Mouse (Mus musculus): Measurements from ENCODE around the gene Acss1. TPM values are rescaled to one million over a fixed set of nuclear protein-coding genes. Genes with fewer than 3 reads are reported as not detected.

Acss1 gene
- polyA plus RNA-seq, 1 experiment from 2014 or later = 46.6 TPM

DNA sequence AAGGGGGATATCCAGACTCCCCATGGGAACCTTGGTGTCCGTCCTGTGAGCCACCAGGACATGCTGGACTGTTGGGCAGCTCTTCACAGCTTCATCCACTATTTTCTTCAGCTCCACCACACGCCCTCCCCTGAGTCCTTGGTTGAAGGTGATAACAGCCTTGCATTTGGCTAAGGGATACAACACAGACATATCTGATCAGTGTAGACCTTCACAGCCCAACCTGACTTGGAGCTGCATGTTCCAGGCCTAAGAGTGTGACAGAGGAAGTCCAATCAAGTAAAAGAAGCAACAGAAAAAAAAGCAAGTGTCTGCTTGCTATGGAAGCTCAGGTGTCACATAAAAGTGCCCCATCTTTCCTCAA lies 29.9 kb downstream of the Acss1 start:
- Histone ChIP-seq H3K4me2 (ENCODE audit: low read depth, low read length, severe bottlenecking) (no peak overlapping the region), H3K36me3 (ENCODE audit: control insufficient read depth, insufficient read depth, low read length) (no peaks in the 10 kb centered on the region; the same call in 1 of the 2 replicates), H3K27me3 (ENCODE audit: control insufficient read depth, insufficient read depth, low read length) (no peaks in the 10 kb centered on the region), H3K9me3 (ENCODE audit: control insufficient read depth, low read length) (no peaks in the 10 kb centered on the region; the same call in 1 of the 2 replicates), H3K4me1 (replicated peaks; ENCODE audit: control insufficient read depth, insufficient read depth, low read length) (peaks cover 19% of the 10 kb centered on the region), H3K27ac (ENCODE audit: low read depth, low read length) (peak overlapping the region; percentile 68; the same call in 1 of the 2 replicates), H3K9ac (ENCODE audit: low read length) (no peak overlapping the region; the same call in 1 of the 2 replicates), H3K4me3 (ENCODE audit: low read depth, low read length) (no peak overlapping the region)
- no peak; the same call in 1 of the 2 replicates for ATAC-seq (replicated peaks; ENCODE audit: low FRiP score)
- no peak for DNase-seq (ENCODE audit: low spot score)
- 32% methylated on average over 2 of the region's 2 CpGs for WGBS

DNA sequence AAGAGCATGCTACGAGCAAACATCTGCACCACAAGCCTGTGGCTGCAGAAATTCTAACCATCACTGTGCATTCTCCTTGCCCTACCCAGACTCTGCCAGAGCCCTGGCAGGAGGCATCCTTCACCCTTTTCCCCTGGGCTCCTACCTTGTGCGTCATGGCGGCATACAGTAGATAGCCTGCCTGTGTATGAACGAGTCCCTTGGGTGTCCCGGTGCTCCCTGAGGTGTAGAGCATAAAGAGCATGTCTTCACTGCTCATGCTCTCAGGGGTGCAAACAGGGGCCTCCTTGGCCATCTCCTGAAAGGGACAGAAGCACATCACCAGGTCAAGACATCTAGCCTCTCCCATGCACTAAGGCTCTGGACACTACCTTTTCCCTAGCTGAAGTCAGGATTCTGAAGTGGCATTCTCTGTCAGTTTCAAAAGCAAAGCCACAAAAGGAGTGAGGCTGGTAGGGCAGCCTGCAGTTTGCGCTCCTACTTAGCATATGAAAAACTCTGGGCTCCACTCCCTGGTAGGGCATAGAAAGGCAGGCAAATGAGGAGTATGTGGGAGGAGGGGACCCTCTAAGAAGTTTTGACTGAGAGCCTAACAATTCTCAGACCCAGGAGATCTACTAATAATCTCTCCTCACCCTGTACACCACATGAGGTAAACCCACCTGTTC lies 30.5 kb downstream of the Acss1 start:
- no peaks in the 10 kb centered on the region; the same call in 1 of the 2 replicates for H3K36me3 ChIP-seq (ENCODE audit: control insufficient read depth, insufficient read depth, low read length)
- H3K4me3 ChIP-seq (ENCODE audit: low read depth, low read length) = no peak overlapping the region
- H3K4me2 ChIP-seq (ENCODE audit: low read depth, low read length, severe bottlenecking) = 0 out of 2 replicates have a peak overlapping the region, but pooled peaks have one; percentile 12

DNA sequence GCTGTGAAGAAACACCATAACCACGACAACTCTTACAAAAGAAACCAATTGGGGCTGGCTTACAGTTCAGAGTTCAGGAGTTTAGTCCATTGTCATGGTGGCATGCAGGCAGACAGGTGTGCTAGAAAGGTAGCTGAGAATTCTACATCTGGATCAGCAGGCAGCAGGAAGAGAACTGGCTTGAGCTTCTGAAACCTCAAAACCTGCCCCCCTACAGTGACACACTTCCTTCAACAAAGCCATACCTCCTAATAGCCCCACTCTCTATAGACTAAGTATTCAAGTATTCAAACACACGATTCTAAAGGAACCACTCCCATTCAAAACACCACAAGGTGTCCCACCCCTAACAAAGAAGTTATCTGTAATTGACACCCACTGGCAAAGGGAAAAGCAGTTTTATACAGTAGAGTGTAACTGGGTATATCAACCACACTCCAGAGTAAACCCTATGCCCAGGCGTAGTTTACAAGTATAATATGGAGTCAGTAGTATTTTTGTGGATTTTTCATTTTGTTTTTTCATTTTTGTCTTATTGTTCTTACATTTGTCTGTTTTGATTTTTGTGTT lies 32.3 kb downstream of the Acss1 start:
- H3K4me2 ChIP-seq (ENCODE audit: low read depth, low read length, severe bottlenecking) = no peak overlapping the region
- H3K27me3 ChIP-seq (ENCODE audit: control insufficient read depth, insufficient read depth, low read length) = no peaks in the 10 kb centered on the region
- 72% methylated on average over 3 of the region's 3 CpGs for WGBS
- no peaks in the 10 kb centered on the region; the same call in 1 of the 2 replicates for H3K9me3 ChIP-seq (ENCODE audit: control insufficient read depth, low read length)
- no peaks in the 10 kb centered on the region; the same call in 1 of the 2 replicates for H3K36me3 ChIP-seq (ENCODE audit: control insufficient read depth, insufficient read depth, low read length)
- no peak overlapping the region for H3K27ac ChIP-seq (ENCODE audit: low read depth, low read length)
- no peak overlapping the region for H3K9ac ChIP-seq (ENCODE audit: low read length)
- H3K4me3 ChIP-seq (ENCODE audit: low read depth, low read length) = no peak overlapping the region
- ATAC-seq (replicated peaks; ENCODE audit: low FRiP score) (no peak), DNase-seq (ENCODE audit: low spot score) (no peak)
- H3K4me1 ChIP-seq (replicated peaks; ENCODE audit: control insufficient read depth, insufficient read depth, low read length) = peaks cover 13% of the 10 kb centered on the region

More for the DNA sequence above, 30.5 kb downstream of the Acss1 start:
- no peaks in the 10 kb centered on the region; the same call in 1 of the 2 replicates for H3K9me3 ChIP-seq (ENCODE audit: control insufficient read depth, low read length)
- peak overlapping the region; percentile 68 for H3K27ac ChIP-seq (ENCODE audit: low read depth, low read length)
- H3K27me3 ChIP-seq (ENCODE audit: control insufficient read depth, insufficient read depth, low read length) = no peaks in the 10 kb centered on the region
- DNase-seq (ENCODE audit: low spot score) = no peak
- WGBS = 38% methylated on average over 6 of the region's 6 CpGs
- H3K4me1 ChIP-seq (replicated peaks; ENCODE audit: control insufficient read depth, insufficient read depth, low read length) = peaks cover 15% of the 10 kb centered on the region
- peak overlapping the region; percentile 37 for H3K9ac ChIP-seq (ENCODE audit: low read length)
- ATAC-seq (replicated peaks; ENCODE audit: low FRiP score) = peak; percentile 89

DNA sequence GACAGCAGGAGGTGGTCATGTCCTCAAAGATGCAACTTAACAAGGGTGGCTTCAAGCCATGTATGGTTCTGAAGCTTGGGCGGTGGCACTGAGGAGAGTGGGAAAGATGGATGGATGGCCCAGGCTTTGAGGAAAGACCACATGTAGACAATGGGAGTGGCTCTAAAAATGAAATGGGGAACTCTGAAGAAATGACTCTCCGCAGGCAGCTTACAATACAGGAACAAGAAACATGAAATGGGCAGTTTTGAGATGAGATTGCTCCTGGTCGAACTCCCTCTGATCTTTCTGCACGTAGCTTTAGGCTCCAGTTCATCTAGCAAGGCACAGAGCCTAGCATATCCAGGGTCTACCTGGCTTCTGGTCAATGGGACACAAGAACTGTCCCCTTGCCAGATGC lies 39.0 kb downstream of the Acss1 start:
- no peak overlapping the region for H3K4me2 ChIP-seq (ENCODE audit: low read depth, low read length, severe bottlenecking)

DNA sequence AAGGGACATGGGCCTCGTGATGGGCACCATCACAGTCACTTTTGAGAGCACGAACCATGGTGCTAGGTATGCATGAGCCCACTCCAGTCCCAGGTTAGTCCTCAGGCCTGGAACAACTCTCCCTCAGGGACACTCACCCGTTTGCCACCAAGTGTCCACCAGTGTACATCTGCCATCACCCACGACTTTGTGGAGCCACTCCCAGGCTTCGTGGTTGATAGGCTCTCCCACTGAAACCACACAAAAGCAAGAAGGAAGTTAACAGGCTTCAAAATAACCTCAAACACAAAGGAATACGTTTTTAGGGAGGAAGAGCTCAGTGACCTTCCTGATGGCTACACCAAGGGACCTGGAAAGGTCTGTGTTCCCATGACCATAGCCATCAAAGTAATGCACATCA lies 41.2 kb downstream of the Acss1 start:
- H3K9me3 ChIP-seq (ENCODE audit: control insufficient read depth, low read length) = no peaks in the 10 kb centered on the region
- H3K4me1 ChIP-seq (replicated peaks; ENCODE audit: control insufficient read depth, insufficient read depth, low read length) = no peaks in the 10 kb centered on the region
- H3K27ac ChIP-seq (ENCODE audit: low read depth, low read length) = no peak overlapping the region
- H3K4me2 ChIP-seq (ENCODE audit: low read depth, low read length, severe bottlenecking) = no peak overlapping the region
- no peaks in the 10 kb centered on the region for H3K27me3 ChIP-seq (ENCODE audit: control insufficient read depth, insufficient read depth, low read length)
- ATAC-seq (replicated peaks; ENCODE audit: low FRiP score) = no peak
- H3K4me3 ChIP-seq (ENCODE audit: low read depth, low read length) = no peak overlapping the region
- no peak overlapping the region for H3K9ac ChIP-seq (ENCODE audit: low read length)
- H3K36me3 ChIP-seq (ENCODE audit: control insufficient read depth, insufficient read depth, low read length) = no peaks in the 10 kb centered on the region
- WGBS = 78% methylated on average over 6 of the region's 6 CpGs
- DNase-seq (ENCODE audit: low spot score) = no peak

More for the DNA sequence above, 39.0 kb downstream of the Acss1 start:
- ATAC-seq (replicated peaks; ENCODE audit: low FRiP score) = no peak
- no peak overlapping the region for H3K4me3 ChIP-seq (ENCODE audit: low read depth, low read length)
- WGBS = 86% methylated on average over 4 of the region's 4 CpGs
- no peaks in the 10 kb centered on the region for H3K4me1 ChIP-seq (replicated peaks; ENCODE audit: control insufficient read depth, insufficient read depth, low read length)
- H3K9me3 ChIP-seq (ENCODE audit: control insufficient read depth, low read length) = no peaks in the 10 kb centered on the region; the same call in 1 of the 2 replicates
- DNase-seq (ENCODE audit: low spot score) = no peak
- H3K9ac ChIP-seq (ENCODE audit: low read length) = no peak overlapping the region
- H3K27me3 ChIP-seq (ENCODE audit: control insufficient read depth, insufficient read depth, low read length) = no peaks in the 10 kb centered on the region
- H3K27ac ChIP-seq (ENCODE audit: low read depth, low read length) = no peak overlapping the region
- H3K36me3 ChIP-seq (ENCODE audit: control insufficient read depth, insufficient read depth, low read length) = no peaks in the 10 kb centered on the region; the same call in 1 of the 2 replicates

DNA sequence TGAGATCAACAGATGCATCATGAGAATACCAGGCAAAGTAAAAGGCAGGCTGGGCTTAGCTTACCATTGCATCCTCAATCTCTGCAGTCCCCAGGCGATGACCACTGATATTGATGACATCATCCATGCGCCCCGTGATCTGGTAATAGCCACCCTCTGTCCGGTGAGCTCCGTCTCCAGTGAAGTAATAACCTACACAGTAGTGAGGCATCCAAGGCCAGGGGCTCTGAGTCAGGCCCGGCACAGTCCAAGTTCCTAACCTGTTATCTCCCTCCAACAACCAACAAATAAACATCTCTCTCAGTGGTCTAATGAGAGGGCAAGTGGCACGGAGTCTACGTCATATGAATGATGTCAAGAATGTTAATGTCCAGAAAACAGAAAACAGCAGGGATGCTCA lies 43.4 kb downstream of the Acss1 start:
- WGBS = 91% methylated on average over 8 of the region's 8 CpGs
- no peak overlapping the region for H3K4me2 ChIP-seq (ENCODE audit: low read depth, low read length, severe bottlenecking)
- no peaks in the 10 kb centered on the region for H3K27me3 ChIP-seq (ENCODE audit: control insufficient read depth, insufficient read depth, low read length)
- no peaks in the 10 kb centered on the region for H3K9me3 ChIP-seq (ENCODE audit: control insufficient read depth, low read length)
- no peaks in the 10 kb centered on the region for H3K4me1 ChIP-seq (replicated peaks; ENCODE audit: control insufficient read depth, insufficient read depth, low read length)
- H3K27ac ChIP-seq (ENCODE audit: low read depth, low read length) = no peak overlapping the region
- H3K9ac ChIP-seq (ENCODE audit: low read length) = no peak overlapping the region
- no peak overlapping the region for H3K4me3 ChIP-seq (ENCODE audit: low read depth, low read length)
- DNase-seq (ENCODE audit: low spot score) = no peak
- H3K36me3 ChIP-seq (ENCODE audit: control insufficient read depth, insufficient read depth, low read length) = no peaks in the 10 kb centered on the region
- no peak for ATAC-seq (replicated peaks; ENCODE audit: low FRiP score)

DNA sequence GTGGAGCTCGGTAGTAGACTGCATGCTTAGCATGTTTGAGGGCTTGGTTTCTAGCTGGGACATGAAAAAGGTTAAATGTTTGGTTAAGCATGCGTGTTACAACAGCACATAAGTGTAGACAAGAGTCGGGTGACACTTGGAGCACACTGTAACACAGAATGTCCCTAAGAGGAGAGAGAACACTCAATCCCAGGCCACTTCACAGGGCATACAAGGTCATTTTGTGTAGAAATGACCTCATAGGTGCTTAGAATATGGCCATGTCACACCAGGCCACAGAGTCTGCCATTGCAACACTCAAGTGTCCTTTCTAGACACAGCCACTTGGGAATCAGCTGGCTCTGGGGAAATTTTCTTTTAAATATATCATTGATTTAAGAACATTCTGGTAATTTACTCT lies 44.3 kb downstream of the Acss1 start:
- 89% methylated on average over 3 of the region's 3 CpGs for WGBS
- Histone ChIP-seq H3K4me3 (ENCODE audit: low read depth, low read length) (no peak overlapping the region), H3K9me3 (ENCODE audit: control insufficient read depth, low read length) (no peaks in the 10 kb centered on the region), H3K36me3 (ENCODE audit: control insufficient read depth, insufficient read depth, low read length) (no peaks in the 10 kb centered on the region), H3K9ac (ENCODE audit: low read length) (no peak overlapping the region), H3K4me1 (replicated peaks; ENCODE audit: control insufficient read depth, insufficient read depth, low read length) (no peaks in the 10 kb centered on the region), H3K27ac (ENCODE audit: low read depth, low read length) (no peak overlapping the region), H3K4me2 (ENCODE audit: low read depth, low read length, severe bottlenecking) (no peak overlapping the region), H3K27me3 (ENCODE audit: control insufficient read depth, insufficient read depth, low read length) (no peaks in the 10 kb centered on the region)
- no peak for ATAC-seq (replicated peaks; ENCODE audit: low FRiP score)
- no peak for DNase-seq (ENCODE audit: low spot score)

DNA sequence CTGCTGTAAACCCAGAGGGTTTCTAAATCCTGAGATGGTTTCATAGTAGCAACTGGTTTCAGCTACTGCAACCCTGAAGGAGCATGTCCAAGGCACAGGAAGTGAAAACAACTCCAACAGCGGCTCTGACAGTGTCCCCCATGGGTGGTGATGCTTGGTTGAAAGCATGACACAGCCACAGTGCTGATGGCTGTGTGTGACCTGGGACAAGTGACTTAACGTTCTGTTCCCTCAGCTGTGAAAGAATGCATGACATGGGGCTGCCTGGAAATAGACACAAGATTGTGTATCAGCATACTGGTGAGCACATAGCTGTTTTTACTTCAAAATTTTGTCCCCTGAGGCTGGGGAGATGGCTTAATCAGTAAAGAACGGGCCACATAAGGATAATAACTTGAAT lies 46.6 kb downstream of the Acss1 start:
- Histone ChIP-seq H3K9ac (ENCODE audit: low read length) (no peak overlapping the region), H3K27ac (ENCODE audit: low read depth, low read length) (no peak overlapping the region), H3K36me3 (ENCODE audit: control insufficient read depth, insufficient read depth, low read length) (no peaks in the 10 kb centered on the region), H3K4me2 (ENCODE audit: low read depth, low read length, severe bottlenecking) (no peak overlapping the region), H3K4me3 (ENCODE audit: low read depth, low read length) (no peak overlapping the region), H3K27me3 (ENCODE audit: control insufficient read depth, insufficient read depth, low read length) (no peaks in the 10 kb centered on the region), H3K9me3 (ENCODE audit: control insufficient read depth, low read length) (no peaks in the 10 kb centered on the region), H3K4me1 (replicated peaks; ENCODE audit: control insufficient read depth, insufficient read depth, low read length) (no peaks in the 10 kb centered on the region)
- 76% methylated on average over 3 of the region's 3 CpGs for WGBS
- ATAC-seq (replicated peaks; ENCODE audit: low FRiP score) (no peak), DNase-seq (ENCODE audit: low spot score) (no peak)

DNA sequence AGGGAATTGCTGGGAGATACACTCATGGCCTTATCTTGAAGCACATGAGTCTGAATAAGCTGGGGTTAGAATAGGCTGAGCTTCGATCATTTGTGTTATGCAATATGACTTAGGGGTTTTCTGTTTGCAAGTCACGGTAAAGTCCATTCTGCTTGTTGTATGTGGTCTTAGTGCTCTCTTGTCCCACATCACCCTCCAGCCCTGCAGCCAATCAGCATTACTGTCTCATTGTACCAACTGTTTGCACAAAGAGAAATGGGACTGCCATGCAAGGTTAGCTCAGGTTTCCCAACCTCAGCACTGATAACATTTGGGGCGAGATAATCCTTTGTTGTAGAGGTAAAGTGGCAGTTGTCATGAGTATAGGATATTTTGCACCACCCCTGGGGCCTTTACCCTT lies 58.2 kb downstream of the Acss1 start:
- Histone ChIP-seq H3K4me2 (ENCODE audit: low read depth, low read length, severe bottlenecking) (no peak overlapping the region), H3K9ac (ENCODE audit: low read length) (no peak overlapping the region), H3K4me1 (replicated peaks; ENCODE audit: control insufficient read depth, insufficient read depth, low read length) (no peaks in the 10 kb centered on the region), H3K9me3 (ENCODE audit: control insufficient read depth, low read length) (no peaks in the 10 kb centered on the region), H3K27me3 (ENCODE audit: control insufficient read depth, insufficient read depth, low read length) (no peaks in the 10 kb centered on the region), H3K4me3 (ENCODE audit: low read depth, low read length) (no peak overlapping the region), H3K36me3 (ENCODE audit: control insufficient read depth, insufficient read depth, low read length) (no peaks in the 10 kb centered on the region), H3K27ac (ENCODE audit: low read depth, low read length) (no peak overlapping the region)
- 81% methylated on average over 3 of the region's 3 CpGs for WGBS
- DNase-seq (ENCODE audit: low spot score) = no peak
- ATAC-seq (replicated peaks; ENCODE audit: low FRiP score) = no peak
